Mouse (Mus musculus) ES-Bruce4 (cell line): ENCODE results near the gene Cep164.

Experiments
- CTCF ChIP-seq: IDR thresholded peaks from one replicate; pipeline ENCODE4 v1.8.1; 2011; ENCODE audit warnings: low read depth, low read length
- EP300 ChIP-seq: IDR thresholded peaks from 2 replicates; pipeline ENCODE4 v1.6.1; 2011; ENCODE audit warnings: low read depth, low read length; ENCODE audit not compliant: insufficient read depth
- POLR2A ChIP-seq: IDR thresholded peaks from one replicate; pipeline ENCODE4 v1.8.1; 2011; ENCODE audit warnings: low read length; ENCODE audit not compliant: insufficient read depth

DNA sequence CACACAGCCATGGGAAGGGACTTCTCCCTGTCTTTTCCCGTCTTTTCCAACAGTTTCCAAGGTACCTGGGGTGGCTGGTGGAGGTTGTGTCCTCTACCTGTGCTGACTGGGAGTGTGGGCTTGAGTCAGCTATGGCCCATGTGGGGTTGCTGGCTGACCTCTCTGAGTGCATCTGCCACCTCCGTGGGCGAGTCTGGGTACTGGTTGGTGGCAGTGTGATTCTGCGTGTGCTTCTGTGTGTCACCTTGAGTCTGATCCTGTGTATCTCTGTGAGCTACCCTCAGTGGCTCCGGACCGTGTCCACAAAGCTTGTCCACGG, 11.4 kb upstream of the Cep164 start:
- TF ChIP-seq CTCF (no peak), EP300 (no peak), POLR2A (no peak)
